Mouse (Mus musculus) Muller cell, postnatal 12 days (primary cell): ENCODE measurements around the gene Gla.

Source experiments
- DNase-seq: peaks from one replicate; pipeline ENCODE4 v3.0.0-alpha.2; 2015; ENCODE audit errors: inconsistent ontology term

Gene Gla

GRCm38 (mm10) chrX:134600659-134601379 lies at the start of gene Gla, which contains the start of gene Hnrnph2:
Gla (minus strand) TSS chrX:134601125.
Hnrnph2 (plus strand) TSS chrX:134601179.
- DNase-seq = peak; percentile 92

- peak; percentile 58 for DNase-seq
Measured at GRCm38 (mm10) chrX:134648031-134648692, 47.2 kb upstream of the Gla start.

- DNase-seq = no peak
Measured at GRCm38 (mm10) chrX:134647421-134647820, 46.5 kb upstream of the Gla start.

- no peak for DNase-seq
Measured at GRCm38 (mm10) chrX:134646338-134646737, 45.4 kb upstream of the Gla start.

- DNase-seq = no peak
Measured at GRCm38 (mm10) chrX:134641000-134641760, 40.3 kb upstream of the Gla start.

- no peak for DNase-seq
Measured at GRCm38 (mm10) chrX:134635860-134636259, 34.9 kb upstream of the Gla start.

- no peak for DNase-seq
Measured at GRCm38 (mm10) chrX:134635111-134635510, 34.2 kb upstream of the Gla start.

GRCm38 (mm10) chrX:134632710-134633109 lies 31.8 kb upstream of the Gla start:
- DNase-seq = no peak

GRCm38 (mm10) chrX:134628200-134628599 lies 27.3 kb upstream of the Gla start:
- DNase-seq = no peak

- no peak for DNase-seq
Measured at GRCm38 (mm10) chrX:134623350-134623749, 22.4 kb upstream of the Gla start.

GRCm38 (mm10) chrX:134621685-134622084 lies 20.8 kb upstream of the Gla start:
- no peak for DNase-seq

- DNase-seq = no peak
Measured at GRCm38 (mm10) chrX:134620254-134620865, 19.4 kb upstream of the Gla start.

- no peak for DNase-seq
Measured at GRCm38 (mm10) chrX:134619695-134620094, 18.8 kb upstream of the Gla start.

- no peak for DNase-seq
Measured at GRCm38 (mm10) chrX:134614306-134614705, 13.4 kb upstream of the Gla start.

GRCm38 (mm10) chrX:134612285-134612959 lies 11.5 kb upstream of the Gla start:
- peak; percentile 63 for DNase-seq

- no peak for DNase-seq
Measured at GRCm38 (mm10) chrX:134610984-134611383, 10.1 kb upstream of the Gla start.

- peak; percentile 27 for DNase-seq
Measured at GRCm38 (mm10) chrX:134609472-134609871, 8.5 kb upstream of the Gla start.

- peak; percentile 42 for DNase-seq
Measured at GRCm38 (mm10) chrX:134601380-134602120, 625 bp upstream of the Gla start.

- peak; percentile 2 for DNase-seq
Measured at GRCm38 (mm10) chrX:134599922-134600565, 881 bp downstream of the Gla start.

- no peak for DNase-seq
Measured at GRCm38 (mm10) chrX:134589836-134590235, 11.1 kb downstream of the Gla start.
